Mouse (Mus musculus) thymus, adult 2 months (tissue): ENCODE results near the gene Lnpep.

Experiments used
- CTCF ChIP-seq: fragments of 200-500 bp; IDR thresholded peaks from 2 replicates; pipeline ENCODE4 v1.5.1; 2012; ENCODE audit warnings: mild to moderate bottlenecking, control low read depth, low read length, moderate library complexity, borderline replicate concordance; ENCODE audit not compliant: control insufficient read depth, poor library complexity, insufficient read depth; ENCODE audit errors: extremely low read depth
- POLR2A ChIP-seq: fragments of 200-500 bp; IDR thresholded peaks from 2 replicates; pipeline ENCODE4 v1.6.1; 2012; ENCODE audit warnings: mild to moderate bottlenecking, low read length, control low read depth, moderate library complexity; ENCODE audit not compliant: control insufficient read depth, poor library complexity, insufficient read depth; ENCODE audit errors: extremely low read depth

DNA sequence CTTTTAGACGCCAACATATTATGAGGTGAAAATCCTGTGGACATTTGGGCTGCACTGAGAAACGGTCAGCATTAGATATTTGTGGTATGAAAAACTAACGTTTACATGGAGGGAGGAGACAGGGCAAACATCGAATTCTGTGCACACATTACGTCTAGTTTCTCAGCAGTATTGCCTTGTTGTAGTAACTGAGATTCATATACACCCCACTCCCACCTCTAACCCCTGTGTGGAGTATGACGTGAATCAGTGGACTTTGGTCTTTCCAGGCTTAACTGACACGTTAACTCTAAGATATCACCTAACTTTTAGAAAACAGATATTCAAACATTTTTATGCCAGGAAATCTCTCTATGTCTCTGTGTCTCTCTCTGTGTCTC is 133.2 kb downstream of the Lnpep start:
- TF ChIP-seq CTCF (no peak), POLR2A (no peak)
